In the genomic region with DNA sequence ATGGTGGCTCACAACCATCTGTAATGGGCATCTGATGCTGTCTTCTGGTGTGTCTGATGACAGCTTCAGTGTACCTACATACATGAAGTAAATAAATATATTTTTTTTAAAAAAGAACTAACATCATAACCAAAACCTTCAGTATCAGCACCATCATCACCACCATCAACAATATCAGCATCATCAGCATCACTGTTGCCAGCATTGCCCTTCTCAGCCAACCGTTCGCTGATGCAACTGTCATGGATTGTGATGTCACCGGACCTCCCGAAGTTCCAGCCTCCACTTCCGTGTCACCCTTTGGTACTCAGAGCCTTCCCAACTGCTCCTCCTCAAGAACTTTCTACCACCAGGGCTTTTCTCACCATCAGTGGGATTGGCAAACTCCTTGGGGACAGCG, we compare ENCODE assay signal across 9 mouse cellular contexts. TPM values are rescaled to one million over a fixed set of nuclear protein-coding genes. Genes with fewer than 3 reads are reported as not detected.
DNase-seq lines count a peak whose midpoint lies in the region; ATAC-seq and TF ChIP-seq lines count a peak whose summit lies in the region.
"Had no signal": no experiment of that assay in that cellular context is flagged by ENCODE, and none has a peak within 500 bp of the region (broad histone marks: within the 10 kb centered on the region; RNA-seq: fewer than 3 reads in every experiment).

Usp30 (plus strand) TSS at position 301 of the 400 bp plus-strand sequence.

- H3K27me3 ChIP-seq in hindbrain, embryonic 13.5 days, result no peaks in the 10 kb centered on the region
- H3K27me3 ChIP-seq in midbrain, embryonic 14.5 days (ENCODE audit: control insufficient read depth, insufficient read depth, low read length), result no peaks in the 10 kb centered on the region

- no peak for TF ChIP-seq CTCF in layer of hippocampus, adult 2 months (conservative IDR thresholded peaks at IDR 0.05)
- no peak for TF ChIP-seq CTCF in bone marrow macrophage, adult 2 months (IDR thresholded peaks at IDR 0.05; ENCODE audit: low read depth, low read length)

- H3K4me3 ChIP-seq in layer of hippocampus, adult 2 months, result no peak within 1 kb of the TSS
- H3K4me3 ChIP-seq in bone marrow macrophage, adult 2 months (ENCODE audit: insufficient read depth, low read length), result no peak within 1 kb of the TSS
- H3K4me3 ChIP-seq in hindbrain, embryonic 13.5 days, result no peak within 1 kb of the TSS
- H3K4me3 ChIP-seq in midbrain, embryonic 14.5 days (replicated peaks; ENCODE audit: low read depth, low read length), result no peak within 1 kb of the TSS

- H3K36me3 ChIP-seq in hindbrain, embryonic 13.5 days, result peaks cover 40% of the 10 kb centered on the region
- H3K36me3 ChIP-seq in midbrain, embryonic 14.5 days (ENCODE audit: control insufficient read depth, insufficient read depth, low read length), result peaks cover 25% of the 10 kb centered on the region

- H3K4me1 ChIP-seq in bone marrow macrophage, adult 2 months (ENCODE audit: control insufficient read depth, insufficient read depth, low read length), result peaks cover 7% of the 10 kb centered on the region; the same call in 1 of the 2 replicates
- 0 out of 2 replicates have a peak, but pooled peaks cover 4% of the 10 kb centered on the region for H3K4me1 ChIP-seq in hindbrain, embryonic 13.5 days (replicated peaks)
- H3K4me1 ChIP-seq in midbrain, embryonic 14.5 days (ENCODE audit: control insufficient read depth, insufficient read depth, low read length), result no peaks in the 10 kb centered on the region

- no peak for TF ChIP-seq POLR2A in bone marrow macrophage, adult 2 months (IDR thresholded peaks at IDR 0.05; ENCODE audit: borderline replicate concordance, low read depth, low read length)

- H3K27ac ChIP-seq in layer of hippocampus, adult 2 months, result no peak within 1 kb of the TSS
- H3K27ac ChIP-seq in bone marrow macrophage, adult 2 months (ENCODE audit: insufficient read depth, low read depth, low read length), result no peak within 1 kb of the TSS
- H3K27ac ChIP-seq in hindbrain, embryonic 13.5 days, result no peak within 1 kb of the TSS
- no peak within 1 kb of the TSS for H3K27ac ChIP-seq in midbrain, embryonic 14.5 days (replicated peaks; ENCODE audit: low read depth, low read length)

- DNase-seq in layer of hippocampus, adult 2 months (ENCODE audit: low spot score in 2 of 2), result no peak
- no peak for DNase-seq in layer of hippocampus, adult 9-11 months
- no peak for DNase-seq in midbrain, embryonic 14.5 days
- no peak for DNase-seq in cerebellum, postnatal 14 days
- no peak for DNase-seq in spleen, adult 18-20 months
- DNase-seq: kidney, postnatal 4 days had no signal

- H3K4me2 ChIP-seq in hindbrain, embryonic 13.5 days, result no peak within 1 kb of the TSS
- no peak within 1 kb of the TSS for H3K4me2 ChIP-seq in midbrain, embryonic 14.5 days (ENCODE audit: low read length)

- H3K9ac ChIP-seq in hindbrain, embryonic 13.5 days, result no peak within 1 kb of the TSS
- no peak within 1 kb of the TSS for H3K9ac ChIP-seq in midbrain, embryonic 14.5 days (replicated peaks; ENCODE audit: low read length)

- WGBS in hindbrain, embryonic 13.5 days, result 97% methylated on average over 6 of the region's 6 CpGs
- WGBS in midbrain, embryonic 14.5 days, result 94% methylated on average over 6 of the region's 6 CpGs

- ATAC-seq in hindbrain, embryonic 13.5 days (ENCODE audit: low FRiP score), result no peak
- no peak for ATAC-seq in midbrain, embryonic 14.5 days (ENCODE audit: low FRiP score, low TSS enrichment)
- ATAC-seq in cerebellum, adult (ENCODE audit: insufficient number of reproducible peaks, low FRiP score, low TSS enrichment), result no peak

- no peaks in the 10 kb centered on the region for H3K9me3 ChIP-seq in hindbrain, embryonic 13.5 days
- no peaks in the 10 kb centered on the region for H3K9me3 ChIP-seq in midbrain, embryonic 14.5 days (ENCODE audit: control insufficient read depth, low read length)

RNA-seq across cellular contexts. Expression of gene Usp30, which starts in this region (rescaled TPM):
- total RNA-seq in layer of hippocampus, adult 2 months (2021), result 10 to 100 TPM; 37.8 to 39.0 TPM
- polyA plus RNA-seq in bone marrow macrophage, adult 2 months (2012; ENCODE audit: insufficient read depth, insufficient read length, missing spikeins), result 10.0 and 11.8 TPM in 2 replicates
- 16.2 and 16.8 TPM in 2 replicates for polyA plus RNA-seq in hindbrain, embryonic 13.5 days (2015; fragmentation: Nextera tagmentation; extraction: Ambion mirVana)
- polyA plus RNA-seq in midbrain, embryonic 14.5 days (2014; fragmentation: Nextera tagmentation; extraction: Ambion mirVana), result 16.3 and 20.0 TPM in 2 replicates
